Mouse (Mus musculus) kidney, postnatal 36 days (tissue): Measurements from ENCODE around the gene Mcm2.
A peak's percentile ranks its signal among the peaks of the same experiment; 100 is the strongest.

Source experiments
- DNase-seq, 2 experiments: peaks; one replicate each; pipeline ENCODE4 v3.0.0; 2021 to 2022; ENCODE audit warnings: mixed read lengths in 2 of 2

Gene Mcm2

DNA sequence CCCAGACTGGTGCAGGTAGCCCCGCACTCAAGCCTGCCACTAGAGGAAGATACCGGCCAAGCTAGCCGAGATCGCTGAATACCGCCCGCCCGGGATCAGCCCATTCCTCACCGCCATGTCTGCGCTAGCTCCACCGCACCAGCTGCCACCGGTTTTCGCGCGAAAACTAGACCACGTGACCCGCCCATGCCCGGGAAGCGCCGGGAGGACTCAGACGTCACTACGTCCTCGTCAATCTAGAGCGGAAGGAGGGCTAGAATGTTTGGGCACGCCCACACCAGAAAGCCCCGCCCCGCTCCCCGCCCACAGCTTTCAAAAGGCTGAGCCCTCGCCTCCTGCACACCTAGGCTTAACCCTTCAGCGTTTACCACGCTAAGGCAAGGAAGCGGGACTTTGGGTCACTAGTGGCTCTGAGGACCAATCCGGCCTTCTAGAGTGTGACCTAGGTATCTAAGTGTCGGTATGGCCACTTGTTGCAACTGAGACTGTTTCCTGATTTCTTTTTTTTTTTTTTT, at the start of gene Mcm2:
TSS of gene Mcm2 (minus strand) at position 247 of the 515 bp plus-strand sequence.
- peak; percentile 98 to 99 for DNase-seq

DNA sequence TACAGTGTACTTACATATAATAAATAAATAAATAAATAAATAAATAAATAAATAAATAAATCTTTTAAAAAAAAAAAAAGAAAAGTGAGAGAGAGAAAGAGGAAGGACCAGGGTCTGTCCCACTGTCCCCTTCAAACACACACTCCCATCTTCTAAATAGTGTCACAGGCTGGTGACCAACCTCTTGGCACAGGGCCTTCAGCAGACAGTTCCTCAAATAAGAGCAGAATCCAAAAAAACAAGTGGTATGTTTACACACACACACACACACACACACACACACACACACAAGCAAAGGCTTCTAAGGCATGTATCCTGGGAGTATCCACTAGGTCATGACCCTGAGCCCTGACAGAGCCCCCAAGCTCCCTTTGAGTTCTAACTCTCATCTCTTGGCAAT, 49.2 kb upstream of the Mcm2 start:
- DNase-seq = no peak

DNA sequence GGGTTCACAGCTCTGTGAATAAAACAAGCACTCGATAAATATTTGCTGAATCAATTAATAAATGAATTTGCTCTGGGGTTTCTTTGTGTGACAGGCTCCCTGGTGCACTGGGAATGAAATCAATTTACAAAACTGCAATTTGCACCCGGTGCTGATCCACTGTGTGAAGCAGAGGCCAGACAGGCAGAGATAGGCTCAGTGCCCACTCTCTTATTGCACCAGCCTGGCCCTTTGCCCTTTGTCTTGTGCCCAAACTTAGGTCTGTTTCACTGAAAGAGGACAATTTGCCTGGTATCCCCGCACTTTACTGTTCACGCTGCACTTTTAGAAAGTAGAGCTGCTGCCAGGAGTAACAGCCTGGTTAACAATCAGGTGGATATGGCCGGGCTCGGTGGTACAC, 47.9 kb upstream of the Mcm2 start:
- no peak for DNase-seq

DNA sequence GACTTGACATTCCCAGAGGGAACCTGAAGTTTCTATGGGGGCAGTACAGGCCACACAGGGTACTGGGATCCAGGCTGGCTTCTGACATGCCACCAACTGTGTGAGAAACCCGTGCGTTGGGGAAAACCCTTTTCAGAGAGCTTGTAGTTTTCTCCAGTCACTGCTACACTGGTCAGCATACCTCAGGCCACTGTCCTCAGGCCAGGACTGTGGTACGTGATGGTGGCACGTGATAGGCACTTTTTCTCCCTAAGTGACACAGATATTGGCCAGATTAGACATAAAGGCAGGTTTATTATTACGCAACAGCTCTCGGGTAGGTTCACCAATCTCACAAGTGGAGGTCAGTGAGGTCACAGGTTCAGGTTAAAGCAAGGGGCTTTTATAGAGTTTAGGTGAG, 45.1 kb upstream of the Mcm2 start:
- no peak for DNase-seq

DNA sequence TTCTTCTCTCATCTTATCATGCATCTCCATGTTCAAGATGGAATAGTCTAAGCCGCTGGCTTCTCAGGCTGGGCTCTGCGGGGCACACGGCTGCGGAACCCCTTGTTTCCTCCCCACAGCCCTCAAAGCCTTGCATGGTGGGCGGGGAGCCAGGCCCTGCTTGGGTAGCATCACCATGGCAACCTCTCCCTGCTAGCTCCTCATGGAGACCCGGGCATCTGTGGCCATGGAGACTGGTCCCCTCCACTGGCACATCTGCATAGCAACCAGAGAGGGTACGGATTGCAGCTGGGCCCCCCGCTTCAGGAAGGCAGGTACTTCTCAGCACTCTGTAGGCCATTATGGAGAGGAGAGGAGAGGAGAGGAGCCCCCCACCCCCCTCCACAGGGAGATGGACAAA, 44.0 kb upstream of the Mcm2 start:
- DNase-seq = no peak

DNA sequence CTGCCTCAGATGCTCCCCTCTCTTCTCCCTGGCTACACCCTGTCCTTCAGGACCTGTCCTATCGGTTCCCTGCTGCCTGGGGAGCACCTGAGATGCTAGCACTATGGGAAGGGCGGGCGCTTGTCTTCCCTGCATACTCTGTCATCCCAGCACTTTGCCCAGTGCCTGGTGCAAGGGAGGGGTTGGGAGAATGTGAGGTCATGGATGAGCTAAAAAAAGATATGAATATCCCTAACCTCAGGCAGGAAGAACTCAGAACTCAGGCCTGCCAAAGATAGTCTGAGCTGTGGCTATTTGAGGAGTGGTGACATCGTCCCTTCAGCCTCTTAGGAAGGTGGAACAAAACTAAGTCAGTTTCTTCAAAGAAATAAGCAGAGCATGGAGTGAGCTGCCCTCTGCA, 43.0 kb upstream of the Mcm2 start:
- DNase-seq = no peak

DNA sequence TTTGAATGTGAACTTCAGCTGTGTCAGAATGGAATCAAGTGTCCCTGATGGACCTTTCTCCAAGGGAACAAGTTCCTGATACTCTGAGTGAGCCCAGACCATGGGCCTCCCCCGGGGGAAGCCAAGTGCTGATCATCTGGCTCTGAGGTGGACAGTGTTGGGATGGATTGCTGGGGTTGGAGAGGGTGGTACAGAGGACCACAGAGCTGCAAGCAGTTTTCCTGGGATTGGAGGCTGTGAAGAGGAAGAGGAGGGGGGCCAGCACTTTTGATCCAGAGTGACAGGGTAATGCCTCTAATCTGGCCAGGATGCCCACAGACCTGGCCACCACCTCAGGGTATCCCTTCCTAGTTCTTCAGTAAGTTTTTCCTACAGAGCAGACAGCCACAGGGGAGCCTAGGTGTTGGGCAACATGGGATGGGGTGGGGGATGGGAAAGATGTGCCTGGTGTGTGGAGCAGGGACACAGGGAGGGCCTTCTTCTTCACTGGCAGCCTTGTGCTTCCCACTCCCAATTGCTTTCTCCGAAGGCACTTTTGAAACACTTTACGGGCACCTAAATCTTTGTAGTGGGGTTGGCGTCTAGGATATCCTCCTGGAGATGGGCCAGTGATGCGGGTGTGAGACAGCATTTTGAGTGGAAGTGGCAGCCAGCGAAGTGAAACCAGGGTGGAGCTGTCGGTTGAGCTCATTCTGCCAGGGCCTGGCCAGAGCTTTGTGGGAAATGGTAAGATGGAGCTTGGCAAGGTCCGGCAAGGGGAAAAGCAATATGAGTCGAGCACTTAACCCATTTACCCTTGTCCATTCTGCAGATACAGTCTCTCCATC, 41.7 kb upstream of the Mcm2 start:
- DNase-seq = peak in 1 of 2 experiments; percentile 13

DNA sequence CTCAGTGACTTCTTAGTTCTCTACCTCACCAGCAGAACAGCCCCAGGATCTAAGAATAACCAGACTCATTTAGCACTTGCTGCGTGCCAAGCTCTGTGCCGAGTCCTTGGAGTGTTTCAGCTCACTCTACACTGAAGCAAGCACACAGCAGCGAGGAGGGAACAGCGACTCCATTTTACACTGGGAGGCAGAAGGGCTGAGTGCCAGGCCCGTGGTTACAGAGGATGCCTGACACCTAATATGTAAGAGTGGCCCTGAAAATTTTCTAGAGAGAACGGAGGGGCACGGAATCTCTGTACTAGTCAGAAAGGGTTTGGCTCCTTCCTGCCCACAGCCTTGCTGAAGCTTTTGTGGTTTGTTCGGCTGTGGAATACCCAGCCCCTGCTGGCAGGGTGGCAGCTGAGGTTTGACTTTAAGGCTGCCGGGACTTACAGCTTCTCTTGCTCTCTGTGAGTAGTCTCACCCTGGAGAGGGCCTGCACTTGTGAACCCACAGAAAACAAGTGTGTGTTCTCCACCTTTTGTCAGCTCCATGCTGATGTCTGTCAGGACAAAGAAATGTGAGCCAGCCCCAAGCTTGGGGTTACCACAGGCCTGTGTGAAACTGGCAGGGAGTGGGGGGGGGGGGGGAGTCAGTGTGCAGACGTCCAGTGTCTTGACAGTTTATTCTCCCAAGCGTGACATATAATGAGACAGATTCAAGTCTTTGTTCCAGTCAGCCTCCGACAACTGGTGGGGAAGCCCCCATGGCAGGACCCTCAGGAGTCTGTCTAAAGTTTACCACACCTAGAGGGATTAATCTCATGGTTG, 40.9 kb upstream of the Mcm2 start:
- DNase-seq = no peak

DNA sequence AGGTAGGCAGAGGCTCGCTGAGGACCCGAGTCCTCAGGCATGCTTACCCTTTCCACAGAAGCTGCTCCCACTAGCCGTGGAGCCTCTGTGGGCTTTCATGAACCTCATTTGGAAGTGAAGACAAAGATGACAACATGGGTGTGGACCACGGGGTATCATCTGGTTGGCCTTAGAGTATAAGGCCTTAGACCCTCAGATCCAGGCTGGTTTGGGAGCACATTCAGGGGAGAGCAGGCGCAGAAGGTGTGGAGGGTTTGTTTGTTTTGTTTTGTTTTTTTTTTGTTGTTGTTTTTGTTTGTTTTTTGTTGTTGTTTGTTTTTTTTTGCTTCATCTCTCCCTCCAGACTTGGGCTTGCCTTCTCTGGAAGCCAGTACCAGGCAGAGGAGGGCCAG, 40.1 kb upstream of the Mcm2 start:
- DNase-seq = no peak

DNA sequence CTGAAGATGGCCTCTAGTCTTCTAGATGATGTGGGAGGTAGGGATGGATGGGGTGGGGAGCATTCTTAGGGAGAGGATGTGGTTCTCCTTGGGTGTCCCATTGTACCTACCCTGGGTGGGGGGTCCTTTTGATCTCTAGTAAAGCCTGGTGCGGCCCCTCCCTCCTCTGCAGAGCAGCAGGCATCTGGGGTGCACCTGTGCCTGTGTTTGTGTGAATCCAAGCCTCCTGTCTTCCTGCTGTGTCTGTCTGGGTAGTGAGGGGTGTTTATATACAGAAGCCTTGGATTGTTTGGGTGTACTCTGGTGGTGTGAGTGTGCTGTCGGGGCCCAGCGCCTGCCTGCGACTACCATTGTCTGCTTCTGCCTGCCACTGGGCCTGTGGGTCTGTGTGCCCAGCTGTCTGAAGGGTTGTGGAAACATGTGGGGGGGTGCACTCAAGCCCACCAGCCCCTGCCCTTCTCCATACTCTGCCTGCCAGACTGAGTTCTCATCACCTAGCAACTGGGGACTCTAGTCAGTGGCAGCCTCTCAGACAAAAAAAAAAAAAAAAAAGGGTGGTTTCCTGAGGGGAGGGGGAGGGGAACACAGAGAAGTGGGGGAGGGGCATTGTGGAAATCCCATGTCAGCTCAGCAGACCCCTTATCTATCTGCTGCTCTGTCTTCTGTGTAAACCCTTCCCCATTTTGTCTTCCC, 39.5 kb upstream of the Mcm2 start:
- DNase-seq = no peak

DNA sequence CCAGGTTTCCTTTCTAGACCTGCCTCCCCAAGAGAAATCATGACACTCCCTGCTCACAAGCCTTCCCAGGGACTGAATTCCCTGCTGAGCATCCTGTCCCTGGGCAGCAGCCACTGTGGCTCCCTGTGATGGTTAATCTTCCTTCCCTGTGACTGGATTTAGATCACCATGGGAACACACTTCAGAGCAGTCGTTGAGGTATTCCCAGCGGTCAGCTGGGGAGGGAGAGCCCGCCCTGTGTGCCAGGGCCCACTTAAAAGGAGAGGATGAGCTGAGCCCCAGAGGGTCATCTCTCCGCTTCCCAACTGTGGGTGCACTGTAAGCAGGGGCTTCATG, 38.6 kb upstream of the Mcm2 start:
- no peak for DNase-seq

DNA sequence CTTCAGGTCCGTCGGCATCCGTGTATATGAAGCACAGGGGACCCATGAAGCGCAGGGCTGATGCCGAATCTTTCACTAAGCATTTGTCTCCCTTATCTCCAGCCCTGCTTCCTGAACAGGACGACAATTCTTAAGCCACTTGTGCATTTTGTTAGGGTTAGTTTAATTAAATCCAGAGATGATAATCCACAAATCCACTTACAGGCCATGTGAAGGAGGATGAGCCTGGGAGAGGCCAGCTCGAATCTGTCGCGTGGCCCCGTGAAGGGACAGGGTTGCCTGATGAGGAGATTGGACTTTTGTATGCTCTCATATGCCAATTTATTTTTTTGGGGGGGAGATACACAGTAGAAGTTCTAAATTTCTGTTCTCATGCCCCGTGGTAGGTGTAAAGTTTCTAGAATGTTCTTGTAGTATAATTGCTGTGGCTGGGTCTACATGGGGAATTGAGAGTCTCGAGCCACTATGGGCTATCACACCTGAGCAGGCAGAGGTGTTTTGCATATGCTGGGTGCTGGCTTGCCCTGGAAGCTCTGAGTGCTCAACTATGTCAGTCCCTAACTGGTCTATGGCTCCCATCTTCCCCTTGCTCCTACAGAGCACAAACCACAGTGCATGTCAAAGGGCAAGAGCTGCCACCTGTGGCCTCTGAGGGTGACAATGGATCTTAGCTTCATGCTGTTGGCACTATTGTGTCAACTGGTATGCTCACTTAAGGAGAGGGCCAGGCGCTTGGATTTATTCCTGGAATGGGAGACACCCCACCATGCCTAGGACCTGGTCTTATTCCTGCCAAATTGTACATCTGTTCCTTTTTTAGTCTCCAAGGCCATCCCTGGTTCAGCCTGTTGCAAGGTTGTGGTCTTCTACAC, 38.0 kb upstream of the Mcm2 start:
- no peak for DNase-seq

DNA sequence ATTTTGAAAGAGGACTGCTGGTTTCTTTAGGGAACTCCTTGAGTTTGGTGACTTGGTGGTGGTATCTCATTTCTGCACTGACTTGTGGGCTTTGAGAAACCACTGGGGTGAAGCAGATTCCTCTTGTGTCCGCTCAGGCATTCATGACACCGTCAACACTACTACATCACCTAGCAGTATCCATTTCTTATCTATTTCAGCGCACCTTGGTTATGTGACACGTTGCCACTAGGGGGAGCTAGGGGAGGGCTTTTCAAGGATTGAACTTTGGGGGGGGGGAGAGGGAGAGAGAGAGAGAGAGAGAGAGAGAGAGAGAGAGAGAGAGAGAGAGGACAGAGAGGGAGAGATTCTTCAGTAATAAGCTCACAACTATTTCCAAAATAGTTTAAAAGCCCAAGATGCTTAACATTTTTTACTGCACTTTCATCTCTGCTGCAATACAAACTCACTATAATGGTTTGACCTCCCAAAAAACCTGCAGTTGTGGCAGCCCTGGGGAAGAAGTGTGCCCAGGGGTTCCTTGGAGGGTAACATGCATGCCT, 37.2 kb upstream of the Mcm2 start:
- peak; percentile 41 to 70 for DNase-seq

DNA sequence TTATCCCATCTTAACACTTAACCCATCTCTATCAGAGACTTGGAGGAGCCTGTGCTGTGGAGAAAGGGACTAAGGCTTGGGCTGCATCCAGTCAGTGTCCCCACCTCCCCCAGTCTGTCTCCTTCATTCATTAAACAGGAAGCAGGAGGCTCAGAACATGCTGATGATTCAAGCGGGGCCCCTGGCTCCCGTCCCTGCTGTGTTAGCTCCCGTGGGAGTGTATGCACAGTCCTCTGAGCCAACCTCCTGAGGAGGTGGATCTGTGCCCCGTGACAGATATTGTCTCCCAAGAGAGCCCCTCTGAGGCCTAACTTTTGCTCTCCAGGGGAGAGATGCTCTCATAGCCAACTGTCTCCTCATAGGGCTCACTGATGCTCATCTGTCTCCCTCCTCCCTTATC, 36.2 kb upstream of the Mcm2 start:
- DNase-seq = peak in 1 of 2 experiments; percentile 28

DNA sequence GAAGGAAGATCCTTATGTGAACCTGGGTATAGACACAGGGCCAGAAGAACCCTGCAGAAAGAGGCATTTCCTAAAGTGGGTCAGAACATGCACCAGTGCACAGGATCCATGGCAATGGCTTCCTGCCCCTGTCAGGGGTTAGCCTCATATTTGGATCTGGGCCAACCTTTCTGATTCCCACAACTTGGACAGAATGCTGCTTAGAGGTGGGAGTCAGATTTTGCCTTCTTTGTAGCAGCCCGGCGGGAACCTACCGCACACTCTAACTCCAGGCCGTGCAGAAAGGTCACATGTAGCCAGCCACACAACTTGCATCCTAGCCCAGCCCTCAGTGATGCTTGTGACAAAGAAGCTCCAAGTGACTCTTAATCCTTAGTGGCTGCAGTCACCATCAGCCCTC, 35.6 kb upstream of the Mcm2 start:
- no peak for DNase-seq

DNA sequence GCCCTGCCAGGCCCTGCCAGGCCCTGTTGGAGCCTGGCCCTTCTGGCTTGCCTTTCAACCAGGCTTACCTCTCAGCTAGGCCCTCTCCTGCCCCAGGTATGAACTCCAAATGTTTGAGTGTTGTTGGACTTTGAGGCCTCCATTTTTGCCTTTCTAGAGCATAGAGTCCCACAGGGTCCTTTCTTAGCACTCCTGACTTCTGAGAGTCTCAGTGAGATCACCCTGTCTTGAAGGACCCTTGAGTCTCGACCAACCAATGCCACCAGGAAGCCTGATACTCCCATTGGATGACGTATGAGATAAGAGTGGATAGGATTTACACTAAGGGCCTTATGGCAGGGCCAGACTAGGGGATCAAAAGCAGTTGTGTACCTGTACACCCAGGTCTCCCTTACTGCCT, 32.9 kb upstream of the Mcm2 start:
- no peak for DNase-seq

DNA sequence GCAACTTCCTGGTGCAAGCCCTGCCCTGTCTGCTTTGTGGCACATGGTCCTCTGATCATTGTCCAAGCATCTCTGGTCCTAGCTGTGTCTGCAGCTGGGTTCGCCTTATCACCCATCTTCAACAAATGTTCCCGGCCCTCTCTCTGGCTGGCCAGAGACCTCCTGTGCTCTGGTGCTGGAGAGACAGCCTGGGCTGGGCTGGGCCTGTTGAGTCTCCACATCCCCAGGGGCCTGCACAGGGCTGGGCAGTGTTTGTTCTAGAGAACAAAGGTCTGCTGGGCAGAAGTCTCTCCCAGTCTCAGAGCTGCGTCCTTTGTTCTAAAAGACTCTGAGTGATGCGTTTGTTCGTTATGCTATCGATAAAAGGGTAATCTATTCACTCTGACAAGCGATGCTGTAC, 31.5 kb upstream of the Mcm2 start:
- DNase-seq = no peak

DNA sequence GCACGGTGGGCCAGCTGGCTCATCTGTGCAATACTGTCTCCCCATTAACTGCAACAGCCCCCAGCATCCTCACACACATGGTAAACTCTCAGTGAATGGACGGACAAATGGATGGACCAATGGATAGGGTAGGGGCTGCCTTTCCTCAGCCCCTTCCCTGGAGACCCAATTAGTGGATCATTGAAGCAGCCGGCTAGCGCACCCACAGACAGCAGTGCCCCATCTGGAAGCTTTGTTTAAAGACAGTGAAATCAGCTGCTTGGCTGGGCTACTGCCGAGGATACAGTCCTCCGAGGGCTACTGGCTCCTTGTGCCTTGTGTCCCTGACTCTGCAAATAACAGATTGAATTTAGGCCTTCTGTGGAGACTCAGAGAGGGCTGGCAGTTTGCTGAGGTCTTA, 30.9 kb upstream of the Mcm2 start:
- DNase-seq = no peak

DNA sequence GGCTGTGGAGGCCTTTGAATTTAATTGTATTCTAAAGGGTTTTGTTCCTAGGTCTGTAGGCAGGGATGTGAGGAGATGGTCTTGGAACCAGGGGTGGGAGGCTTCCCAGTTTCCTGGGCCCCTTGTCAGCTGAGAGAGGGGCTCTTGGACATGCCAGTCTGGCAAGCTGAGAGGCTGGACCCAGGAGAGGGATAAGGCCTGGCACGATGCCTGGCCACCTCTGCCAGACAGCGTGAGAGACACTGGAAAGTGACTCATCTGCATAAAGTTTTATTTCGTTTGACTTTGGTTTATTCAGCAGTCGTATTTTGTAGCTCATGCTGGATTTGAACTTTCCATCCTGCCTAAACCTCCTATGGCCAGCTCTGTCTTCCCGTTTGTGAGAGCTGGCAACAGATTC, 30.0 kb upstream of the Mcm2 start:
- DNase-seq = no peak

DNA sequence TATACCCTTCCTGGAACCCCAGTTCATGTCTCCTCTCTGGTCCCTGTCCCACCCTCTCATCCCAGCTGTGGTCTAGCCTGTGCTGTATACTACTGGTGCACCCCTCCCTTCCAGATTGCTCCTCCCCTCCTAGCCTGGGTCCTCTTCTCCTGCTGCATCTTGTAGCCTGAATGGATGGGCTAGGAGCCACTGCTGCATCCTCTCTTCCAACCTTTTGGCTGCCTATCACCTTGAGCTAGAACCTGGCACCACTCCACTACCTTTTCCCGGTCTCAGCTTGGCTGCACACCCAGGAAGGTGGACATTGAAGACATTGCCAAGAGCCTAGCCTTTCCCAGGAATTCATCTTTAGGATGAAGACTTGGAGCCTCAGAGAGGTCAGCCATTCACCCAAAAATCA, 29.4 kb upstream of the Mcm2 start:
- no peak for DNase-seq

DNA sequence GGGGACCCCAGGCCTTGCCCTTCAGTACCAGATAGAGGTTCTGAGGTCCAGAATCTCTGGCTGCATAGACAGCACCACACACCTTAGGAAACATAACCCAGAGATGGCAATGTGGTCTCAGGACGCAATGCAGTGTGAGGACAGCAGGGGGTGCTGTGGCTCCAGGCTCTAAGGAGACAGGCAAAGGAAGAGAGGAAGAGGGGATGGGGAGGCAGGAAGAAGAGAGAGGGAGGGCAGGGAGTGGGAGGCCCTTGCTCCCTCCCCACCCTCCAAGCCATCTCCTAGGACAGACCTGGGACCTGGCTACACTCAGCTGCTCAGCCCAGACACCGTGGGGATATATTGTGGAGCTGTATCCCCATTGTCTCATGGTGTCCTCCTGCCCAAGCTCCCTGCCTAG, 29.0 kb upstream of the Mcm2 start:
- peak; percentile 74 to 89 for DNase-seq

DNA sequence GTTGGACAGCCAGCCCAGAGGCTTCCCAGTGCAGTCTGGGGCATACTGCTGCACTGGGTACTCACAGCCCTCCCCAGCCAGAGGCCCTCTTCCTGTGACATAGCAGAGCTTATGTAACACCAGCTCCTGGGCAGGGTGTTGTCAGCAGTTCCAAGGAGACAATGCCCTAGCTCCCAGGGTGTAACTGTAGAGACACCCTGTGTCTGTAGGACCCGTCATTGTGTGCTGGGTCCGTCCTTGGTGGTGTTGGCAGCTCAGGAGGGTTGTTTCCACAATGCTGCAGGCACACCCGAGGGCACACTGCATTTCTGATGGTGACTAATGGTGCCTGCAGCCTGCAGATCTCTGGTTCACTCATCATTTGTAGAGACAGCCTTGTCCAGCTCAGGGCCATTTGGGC, 28.3 kb upstream of the Mcm2 start:
- DNase-seq = peak; percentile 38 to 63
